Mouse (Mus musculus) liver, embryonic 12.5 days (tissue): ENCODE results near the gene Foxn3. TPM values are rescaled to one million over a fixed set of nuclear protein-coding genes. Genes with fewer than 3 reads are reported as not detected.
A peak's percentile ranks its signal among the peaks of the same experiment; 100 is the strongest.

Source experiments
- ATAC-seq: fragments of 200-750 bp; cut with Nextera tagmentation; 2 replicates; pipeline ENCODE4 v1.8.0; 2017; ENCODE audit warnings: moderate number of reproducible peaks, mild to moderate bottlenecking, moderate library complexity
- H3K27ac ChIP-seq: fragments of 300-500 bp; sonication (generic); 2 replicates; pipeline ENCODE4 v1.5.1; 2016; ENCODE audit warnings: mild to moderate bottlenecking
- H3K27me3 ChIP-seq: fragments of 300-500 bp; sonication (generic); replicated peaks from 2 replicates; pipeline ENCODE4 v1.6.1; 2016; ENCODE audit warnings: mild to moderate bottlenecking, moderate library complexity
- H3K36me3 ChIP-seq: fragments of 300-500 bp; sonication (generic); 2 replicates; pipeline ENCODE4 v1.6.1; 2016; ENCODE audit warnings: mild to moderate bottlenecking, moderate library complexity
- H3K4me1 ChIP-seq: fragments of 300-500 bp; sonication (generic); 2 replicates; pipeline ENCODE4 v1.6.1; 2016
- H3K4me2 ChIP-seq: fragments of 300-500 bp; sonication (generic); 2 replicates; pipeline ENCODE4 v1.6.1; 2016; ENCODE audit warnings: mild to moderate bottlenecking, moderate library complexity
- H3K4me3 ChIP-seq: fragments of 300-500 bp; sonication (generic); 2 replicates; pipeline ENCODE4 v1.5.1; 2016; ENCODE audit warnings: mild to moderate bottlenecking, moderate library complexity
- H3K9ac ChIP-seq: fragments of 300-500 bp; sonication (generic); 2 replicates; pipeline ENCODE4 v1.6.1; 2016; ENCODE audit warnings: mild to moderate bottlenecking, moderate library complexity
- H3K9me3 ChIP-seq: fragments of 300-500 bp; sonication (generic); replicated peaks from 2 replicates; pipeline ENCODE4 v1.6.1; 2016; ENCODE audit warnings: mild to moderate bottlenecking, moderate library complexity
- WGBS: fragments of 180-500 bp; shearing (Covaris S2); methylation state at CpG from one replicate; pipeline ENCODE4 v1.1.7; 2016; ENCODE audit not compliant: insufficient replicate concordance; 5-methylcytosine and 5-hydroxymethylcytosine counted together
- polyA plus RNA-seq: library from polyadenylated mRNA; unstranded; fragments of >200 nt; fragmentation: Nextera tagmentation; extraction: Ambion mirVana; gene quantifications from 2 replicates; pipeline ENCODE4 v1.2.1, GENCODE M21; 2016

Foxn3 gene
- polyA plus RNA-seq, 1 experiment from 2014 or later, result 25.8 TPM

GRCm38 (mm10) chr12:99454394-99454793, 109.0 kb downstream of the Foxn3 start:
- H3K9ac ChIP-seq, result no peak overlapping the region
- peaks cover 38% of the 10 kb centered on the region for H3K4me1 ChIP-seq
- no peak for ATAC-seq
- no peaks in the 10 kb centered on the region for H3K36me3 ChIP-seq
- no peak overlapping the region for H3K27ac ChIP-seq
- WGBS, result 72% methylated on average over 9 of the region's 9 CpGs
- no peak overlapping the region for H3K4me3 ChIP-seq
- H3K9me3 ChIP-seq, result no peaks in the 10 kb centered on the region
- H3K27me3 ChIP-seq, result no peaks in the 10 kb centered on the region
- H3K4me2 ChIP-seq, result no peak overlapping the region

- Histone ChIP-seq H3K27ac (no peak overlapping the region), H3K4me2 (no peak overlapping the region), H3K36me3 (no peaks in the 10 kb centered on the region), H3K27me3 (no peaks in the 10 kb centered on the region), H3K9me3 (no peaks in the 10 kb centered on the region), H3K4me3 (no peak overlapping the region), H3K4me1 (peaks cover 36% of the 10 kb centered on the region), H3K9ac (no peak overlapping the region)
- ATAC-seq, result no peak
- WGBS, result 76% methylated on average over 4 of the region's 4 CpGs
Measured at GRCm38 (mm10) chr12:99453797-99454196, 109.6 kb downstream of the Foxn3 start.

- Histone ChIP-seq H3K36me3 (no peaks in the 10 kb centered on the region), H3K4me2 (no peak overlapping the region), H3K27me3 (no peaks in the 10 kb centered on the region), H3K4me3 (no peak overlapping the region), H3K27ac (no peak overlapping the region), H3K9me3 (no peaks in the 10 kb centered on the region), H3K4me1 (peaks cover 10% of the 10 kb centered on the region; the same call in 1 of the 2 replicates), H3K9ac (no peak overlapping the region)
- ATAC-seq, result no peak
- WGBS, result 87% methylated on average over 6 of the region's 6 CpGs
Measured at GRCm38 (mm10) chr12:99450076-99450475, 113.3 kb downstream of the Foxn3 start.

DNA sequence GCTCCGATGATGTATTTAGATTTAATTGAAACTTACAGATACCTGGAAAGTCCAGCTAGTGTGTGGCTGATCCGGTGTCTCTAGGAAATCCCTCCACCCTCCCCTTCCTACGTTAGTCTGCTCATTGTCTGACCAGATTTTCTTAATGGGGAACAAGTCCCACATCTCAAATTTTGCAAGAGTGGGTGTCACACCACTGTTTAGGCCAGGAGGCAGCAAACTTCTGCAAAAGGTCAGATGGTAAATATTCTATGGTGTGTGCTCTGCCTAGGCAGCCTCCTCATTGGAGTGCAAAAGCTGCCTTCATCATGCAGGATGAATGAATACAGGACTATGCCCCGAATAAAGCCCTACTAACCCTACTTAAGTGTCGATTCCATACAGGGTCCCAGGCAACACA, 115.6 kb downstream of the Foxn3 start:
- H3K9ac ChIP-seq, result no peak overlapping the region
- no peak overlapping the region for H3K27ac ChIP-seq
- H3K9me3 ChIP-seq, result no peaks in the 10 kb centered on the region
- WGBS, result 79% methylated on average over 5 of the region's 5 CpGs
- H3K4me2 ChIP-seq, result no peak overlapping the region
- H3K36me3 ChIP-seq, result no peaks in the 10 kb centered on the region
- 0 out of 2 replicates have a peak, but pooled peaks cover 3% of the 10 kb centered on the region for H3K4me1 ChIP-seq
- no peak overlapping the region for H3K4me3 ChIP-seq
- no peak for ATAC-seq
- no peaks in the 10 kb centered on the region for H3K27me3 ChIP-seq

- Histone ChIP-seq H3K27ac (no peak overlapping the region), H3K4me1 (0 out of 2 replicates have a peak, but pooled peaks cover 10% of the 10 kb centered on the region), H3K4me2 (no peak overlapping the region), H3K4me3 (no peak overlapping the region), H3K9ac (no peak overlapping the region), H3K36me3 (no peaks in the 10 kb centered on the region), H3K27me3 (no peaks in the 10 kb centered on the region), H3K9me3 (no peaks in the 10 kb centered on the region)
- no peak for ATAC-seq
- 78% methylated on average over 6 of the region's 6 CpGs for whole genome bisulfite sequencing
Measured at GRCm38 (mm10) chr12:99445018-99445674, 118.2 kb downstream of the Foxn3 start.

DNA sequence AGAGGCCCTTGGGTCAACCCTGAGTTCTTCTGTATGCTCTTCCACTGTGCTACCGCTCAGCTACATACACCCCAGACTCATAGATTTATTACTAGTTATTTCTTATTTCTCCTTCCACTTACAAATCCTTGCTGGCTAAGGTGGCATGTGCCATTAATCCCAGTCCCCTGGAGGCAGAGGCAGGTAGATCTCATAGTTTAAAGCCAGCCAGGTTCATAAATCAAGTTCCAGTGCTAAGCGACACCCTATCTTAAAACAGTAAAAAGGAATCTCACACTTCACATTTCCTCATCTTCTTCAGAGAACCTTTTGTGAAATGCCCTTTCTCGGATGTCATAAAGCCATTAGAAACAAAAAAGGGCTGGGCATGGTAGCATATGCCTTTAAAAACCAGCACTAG, 120.6 kb downstream of the Foxn3 start:
- H3K9ac ChIP-seq, result no peak overlapping the region
- ATAC-seq, result no peak
- H3K4me2 ChIP-seq, result no peak overlapping the region
- H3K27me3 ChIP-seq, result no peaks in the 10 kb centered on the region
- H3K27ac ChIP-seq, result no peak overlapping the region
- no peaks in the 10 kb centered on the region for H3K36me3 ChIP-seq
- no peaks in the 10 kb centered on the region for H3K9me3 ChIP-seq
- H3K4me3 ChIP-seq, result no peak overlapping the region
- H3K4me1 ChIP-seq, result 0 out of 2 replicates have a peak, but pooled peaks cover 10% of the 10 kb centered on the region
- whole genome bisulfite sequencing, result 83% methylated on average over 3 of the region's 3 CpGs

GRCm38 (mm10) chr12:99440953-99441352, 122.4 kb downstream of the Foxn3 start:
- WGBS, result 63% methylated on average over 4 of the region's 4 CpGs
- Histone ChIP-seq H3K4me3 (no peak overlapping the region), H3K27me3 (no peaks in the 10 kb centered on the region), H3K36me3 (no peaks in the 10 kb centered on the region), H3K4me1 (0 out of 2 replicates have a peak, but pooled peaks cover 7% of the 10 kb centered on the region), H3K4me2 (no peak overlapping the region), H3K27ac (no peak overlapping the region), H3K9me3 (no peaks in the 10 kb centered on the region), H3K9ac (no peak overlapping the region)
- ATAC-seq, result no peak

GRCm38 (mm10) chr12:99440022-99440421, 123.4 kb downstream of the Foxn3 start:
- no peaks in the 10 kb centered on the region for H3K27me3 ChIP-seq
- no peaks in the 10 kb centered on the region for H3K36me3 ChIP-seq
- no peak overlapping the region for H3K9ac ChIP-seq
- ATAC-seq, result peak; percentile 50; the same call in 1 of the 2 replicates
- H3K4me2 ChIP-seq, result no peak overlapping the region
- no peak overlapping the region for H3K4me3 ChIP-seq
- no peaks in the 10 kb centered on the region for H3K9me3 ChIP-seq
- 58% methylated on average over 3 of the region's 3 CpGs for WGBS
- 0 out of 2 replicates have a peak overlapping the region, but pooled peaks have one; percentile 15 for H3K27ac ChIP-seq
- H3K4me1 ChIP-seq, result 0 out of 2 replicates have a peak, but pooled peaks cover 7% of the 10 kb centered on the region

DNA sequence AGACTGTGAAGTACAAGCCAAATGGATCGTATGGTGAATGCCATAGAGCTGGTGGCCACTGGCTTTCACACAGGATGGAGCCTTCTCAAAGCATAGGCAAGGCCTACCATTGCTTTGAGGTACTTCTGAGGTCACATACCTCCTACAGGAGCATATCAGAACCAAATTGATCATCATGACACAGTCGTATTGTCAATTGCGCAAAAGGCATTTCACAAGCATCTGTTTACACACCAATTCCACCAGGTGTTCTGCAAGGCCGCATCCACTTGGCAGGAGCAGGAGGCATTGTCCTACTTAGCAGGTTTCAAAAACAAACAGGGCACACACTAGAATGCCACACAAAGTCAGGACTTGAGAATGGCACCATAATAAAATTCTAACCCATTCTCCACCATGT, 128.2 kb downstream of the Foxn3 start:
- Histone ChIP-seq H3K27ac (no peak overlapping the region), H3K4me3 (no peak overlapping the region), H3K9me3 (no peaks in the 10 kb centered on the region), H3K27me3 (no peaks in the 10 kb centered on the region), H3K4me1 (0 out of 2 replicates have a peak, but pooled peaks cover 1% of the 10 kb centered on the region), H3K9ac (no peak overlapping the region), H3K4me2 (no peak overlapping the region), H3K36me3 (0 out of 2 replicates have a peak, but pooled peaks cover 3% of the 10 kb centered on the region)
- 80% methylated on average over 4 of the region's 4 CpGs for WGBS
- ATAC-seq, result peak; percentile 33; the same call in 1 of the 2 replicates

DNA sequence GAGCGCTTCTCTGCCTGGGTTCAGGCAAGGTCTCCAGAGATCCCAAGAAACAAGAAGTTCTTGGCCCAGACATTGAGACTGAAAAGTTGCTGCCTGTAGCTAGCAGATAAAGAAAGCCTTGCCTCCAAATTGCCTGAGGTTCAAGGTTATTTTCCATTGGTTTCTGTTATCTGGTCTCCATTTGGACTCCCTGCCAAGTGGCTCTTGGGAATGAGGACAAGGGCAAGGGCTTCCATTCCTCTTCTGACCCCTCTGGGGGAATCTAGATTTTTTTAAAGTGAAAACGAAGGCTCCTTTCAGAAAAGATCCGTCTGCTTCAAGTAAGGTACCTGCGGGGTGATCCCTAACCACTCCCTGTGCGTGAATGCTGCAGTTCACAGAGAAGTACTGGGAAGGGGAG, 130.0 kb downstream of the Foxn3 start:
- no peak overlapping the region for H3K9ac ChIP-seq
- no peak overlapping the region for H3K4me2 ChIP-seq
- H3K4me1 ChIP-seq, result no peaks in the 10 kb centered on the region
- no peaks in the 10 kb centered on the region for H3K27me3 ChIP-seq
- H3K27ac ChIP-seq, result no peak overlapping the region
- no peak for ATAC-seq
- 0 out of 2 replicates have a peak, but pooled peaks cover 3% of the 10 kb centered on the region for H3K36me3 ChIP-seq
- no peaks in the 10 kb centered on the region for H3K9me3 ChIP-seq
- H3K4me3 ChIP-seq, result no peak overlapping the region
- 79% methylated on average over 5 of the region's 5 CpGs for WGBS

DNA sequence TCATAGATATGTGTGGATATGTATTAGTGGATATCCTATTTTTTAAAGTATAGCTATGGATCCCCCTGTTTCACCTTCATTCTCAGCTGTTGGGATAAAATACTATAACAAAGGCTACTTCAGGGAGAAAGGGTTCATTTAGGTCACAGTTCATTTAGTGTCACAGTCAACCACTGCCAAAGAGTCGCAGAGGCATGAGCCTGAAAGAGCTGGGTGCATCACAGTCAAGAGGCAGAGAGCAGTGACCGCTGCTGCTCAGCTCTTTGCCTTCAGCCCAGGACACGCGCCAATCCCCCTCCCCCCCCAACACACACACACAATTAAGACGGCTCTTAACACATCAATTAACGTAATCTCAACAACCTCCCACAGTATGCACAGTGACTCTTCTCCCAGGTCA, 131.8 kb downstream of the Foxn3 start:
- Histone ChIP-seq H3K27me3 (no peaks in the 10 kb centered on the region), H3K9me3 (no peaks in the 10 kb centered on the region), H3K4me2 (no peak overlapping the region), H3K4me1 (no peaks in the 10 kb centered on the region), H3K36me3 (0 out of 2 replicates have a peak, but pooled peaks cover 3% of the 10 kb centered on the region), H3K4me3 (no peak overlapping the region), H3K9ac (no peak overlapping the region), H3K27ac (no peak overlapping the region)
- no peak for ATAC-seq
- WGBS, result 78% methylated on average over 6 of the region's 6 CpGs

GRCm38 (mm10) chr12:99430992-99431391, 132.4 kb downstream of the Foxn3 start:
- 88% methylated on average over 3 of the region's 3 CpGs for WGBS
- H3K9me3 ChIP-seq, result no peaks in the 10 kb centered on the region
- H3K27ac ChIP-seq, result no peak overlapping the region
- H3K27me3 ChIP-seq, result no peaks in the 10 kb centered on the region
- no peak overlapping the region for H3K9ac ChIP-seq
- 0 out of 2 replicates have a peak, but pooled peaks cover 3% of the 10 kb centered on the region for H3K36me3 ChIP-seq
- no peak overlapping the region for H3K4me2 ChIP-seq
- no peaks in the 10 kb centered on the region for H3K4me1 ChIP-seq
- no peak for ATAC-seq
- no peak overlapping the region for H3K4me3 ChIP-seq
